Mouse (Mus musculus): ENCODE measurements around the gene Cfap73.

DNA sequence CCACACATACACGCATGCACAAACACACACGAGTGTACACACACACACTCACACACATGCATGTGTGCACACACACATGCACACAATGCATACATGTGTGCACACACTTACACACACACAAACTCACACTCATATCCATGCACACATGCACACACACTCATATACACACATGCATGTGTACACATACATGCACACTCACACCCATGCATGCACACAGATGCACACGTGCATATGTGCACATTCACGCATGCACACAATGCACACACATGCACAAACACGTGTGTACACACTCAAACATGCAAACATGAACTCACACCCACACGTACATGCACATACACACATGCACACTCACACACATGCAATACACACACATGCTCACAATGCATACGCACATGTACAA, 6.1 kb upstream of the Cfap73 start:
- TF ChIP-seq CTCF (IDR thresholded peaks at IDR 0.05; ENCODE audit: low read depth) (no peak), EP300 (IDR thresholded peaks at IDR 0.05; ENCODE audit: low read depth) (no peak)

All from liver, embryonic 14.5 days (tissue).